8 mouse cellular contexts compared by ENCODE assay signal in the genomic region with DNA sequence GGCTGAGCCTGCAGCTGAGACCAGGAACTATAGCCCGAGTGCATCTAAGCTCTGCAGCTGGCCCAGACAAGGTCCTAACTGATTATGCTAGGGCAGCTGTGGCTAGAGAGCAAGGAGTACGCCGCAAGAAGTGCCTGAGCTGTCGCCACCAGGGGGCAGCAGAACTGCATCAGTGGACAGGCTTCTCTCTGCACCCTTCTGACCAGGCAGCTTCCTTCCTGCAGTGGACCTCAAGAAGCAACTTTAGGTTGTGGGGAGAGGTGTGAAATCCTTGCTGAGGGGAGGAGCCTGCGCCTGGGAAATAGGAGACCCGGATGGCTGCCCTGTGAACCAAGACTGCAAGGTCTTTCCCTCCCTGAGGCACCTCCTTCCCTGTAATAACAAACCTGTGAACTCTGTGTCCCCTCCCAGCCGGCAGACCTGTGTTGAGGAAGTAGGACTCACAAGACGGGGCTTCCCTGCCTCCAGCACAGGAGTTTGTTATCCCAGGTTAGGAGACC. TPM values are rescaled to one million over a fixed set of nuclear protein-coding genes. Genes with fewer than 3 reads are reported as not detected.
DNase-seq lines count a peak whose midpoint lies in the region; ATAC-seq lines count a peak whose summit lies in the region.

No protein-coding gene starts in this region.

- no peak overlapping the region for H3K4me2 ChIP-seq in hindbrain, embryonic 15.5 days

- 12% methylated on average over 8 of the region's 8 CpGs for WGBS in hindbrain, embryonic 15.5 days

- peak overlapping the region; percentile 54 for H3K27ac ChIP-seq in hindbrain, embryonic 15.5 days (replicated peaks)

- H3K36me3 ChIP-seq in hindbrain, embryonic 15.5 days, result peaks cover 43% of the 10 kb centered on the region

- H3K9me3 ChIP-seq in hindbrain, embryonic 15.5 days, result no peaks in the 10 kb centered on the region

- no peaks in the 10 kb centered on the region for H3K27me3 ChIP-seq in hindbrain, embryonic 15.5 days

- H3K9ac ChIP-seq in hindbrain, embryonic 15.5 days, result no peak overlapping the region

- peak; percentile 89 for DNase-seq in T-cell, adult 2 months (ENCODE audit: low spot score)
- DNase-seq in cerebellum, postnatal 25 days, result peak; percentile 95 to 96
- peak; percentile 93 to 96 for DNase-seq in frontal cortex, postnatal 36 days (ENCODE audit: low spot score in 2 of 2)
- peak; percentile 90 to 92 for DNase-seq in layer of hippocampus, postnatal 36 days
- DNase-seq in lung, postnatal 25 days (ENCODE audit: low spot score), result peak; percentile 95
- peak; percentile 99 for DNase-seq in retina, embryonic 14.5 days (ENCODE audit: low spot score)
- peak; percentile 96 to 98 for DNase-seq in thymus, postnatal 36 days

- H3K4me1 ChIP-seq in hindbrain, embryonic 15.5 days (replicated peaks), result peaks cover 18% of the 10 kb centered on the region

- no peak overlapping the region for H3K4me3 ChIP-seq in hindbrain, embryonic 15.5 days

- peak; percentile 88 for ATAC-seq in hindbrain, embryonic 15.5 days (ENCODE audit: low FRiP score, low read depth)

RNA-seq across cellular contexts. Expression of gene Ctcf, which starts 13.9 kb away (rescaled TPM):
- 100 and 101 TPM in 2 replicates for polyA plus RNA-seq in hindbrain, embryonic 15.5 days (2015; fragmentation: Nextera tagmentation; extraction: Ambion mirVana)
- total RNA-seq in layer of hippocampus, postnatal 36 days (2021), result 10 to 100 TPM; 73.6 to 80.1 TPM

RNA-seq across cellular contexts. Expression of gene Agrp, which starts 14.7 kb away (rescaled TPM):
- polyA plus RNA-seq in hindbrain, embryonic 15.5 days (2015; fragmentation: Nextera tagmentation; extraction: Ambion mirVana), result 0.56 and 0.80 TPM in 2 replicates
- total RNA-seq in layer of hippocampus, postnatal 36 days (2021), result not detected

RNA-seq across cellular contexts. Expression of gene Ripor1, which starts 17.4 kb away (rescaled TPM):
- polyA plus RNA-seq in hindbrain, embryonic 15.5 days (2015; fragmentation: Nextera tagmentation; extraction: Ambion mirVana), result 35.2 and 39.3 TPM in 2 replicates
- total RNA-seq in layer of hippocampus, postnatal 36 days (2021), result 10 to 100 TPM; 82.8 to 92.6 TPM

RNA-seq across cellular contexts. Expression of gene Atp6v0d1, which starts 56.6 kb away (rescaled TPM):
- polyA plus RNA-seq in hindbrain, embryonic 15.5 days (2015; fragmentation: Nextera tagmentation; extraction: Ambion mirVana), result 222 and 231 TPM in 2 replicates
- total RNA-seq in layer of hippocampus, postnatal 36 days (2021), result 100 to 1,000 TPM; 288 to 305 TPM
